In the genomic region with DNA sequence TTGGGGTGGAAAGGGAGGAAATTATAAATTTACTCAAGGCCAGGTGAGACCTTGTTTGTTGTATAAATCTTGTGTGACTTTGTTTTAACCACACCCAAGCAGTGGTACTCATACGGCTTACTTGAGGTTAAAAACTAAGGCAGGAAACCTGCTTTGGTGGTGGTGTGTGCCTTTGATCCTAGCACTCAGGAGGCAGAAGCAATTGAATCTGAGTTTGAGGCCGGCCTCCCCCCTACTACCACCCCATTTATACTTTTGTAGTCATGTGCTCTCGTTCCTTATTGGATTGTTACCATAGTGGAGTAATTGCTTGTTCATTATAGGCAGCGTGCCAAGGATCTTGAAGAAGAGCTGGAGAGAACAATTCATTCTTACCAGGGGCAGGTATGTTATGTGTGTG, we compare ENCODE assay signal across 15 mouse cellular contexts.
"Had no signal": no experiment of that assay in that cellular context is flagged by ENCODE, and none has a peak within 500 bp of the region (broad histone marks: within the 10 kb centered on the region; RNA-seq: fewer than 3 reads in every experiment).

No protein-coding gene starts in this region.

- H3K4me1 ChIP-seq: limb, embryonic 12.5 days; liver, embryonic 13.5 days; lung, embryonic 15.5 days; midbrain, embryonic 12.5 days; neural tube, embryonic 15.5 days had no signal

- ATAC-seq: liver, postnatal 0 days; midbrain, embryonic 16.5 days had no signal

- H3K27ac ChIP-seq: layer of hippocampus, adult 2 months; limb, embryonic 12.5 days; liver, embryonic 13.5 days; lung, embryonic 15.5 days; midbrain, embryonic 12.5 days; neural tube, embryonic 15.5 days had no signal

- H3K4me3 ChIP-seq: layer of hippocampus, adult 2 months; limb, embryonic 12.5 days; liver, embryonic 13.5 days; lung, embryonic 15.5 days; midbrain, embryonic 12.5 days; neural tube, embryonic 15.5 days had no signal

- H3K9ac ChIP-seq: limb, embryonic 12.5 days; liver, embryonic 13.5 days; liver, postnatal 0 days; lung, embryonic 15.5 days; midbrain, embryonic 12.5 days; neural tube, embryonic 15.5 days had no signal

- DNase-seq: kidney, adult 11 months; kidney, adult 9 months; kidney, postnatal 10 days; kidney, postnatal 4 days; liver; liver, embryonic 13.5 days; liver, postnatal 0 days; right cerebral cortex, postnatal 4 days; spleen, adult 18-20 months had no signal

- H3K27me3 ChIP-seq: limb, embryonic 12.5 days; liver, embryonic 13.5 days; lung, embryonic 15.5 days; midbrain, embryonic 12.5 days; neural tube, embryonic 15.5 days had no signal
